Mouse (Mus musculus): ENCODE measurements around the gene Cntn5.

GRCm38 (mm10) chr9:9899070-9899469, 1005.5 kb downstream of the Cntn5 start:
- TF ChIP-seq POLR2A (IDR thresholded peaks at IDR 0.05; ENCODE audit: borderline replicate concordance, low read depth, low read length) (no peak), CTCF (IDR thresholded peaks at IDR 0.05; ENCODE audit: low read depth, low read length) (no peak)

All from bone marrow macrophage, adult 2 months (primary cell).